Mouse (Mus musculus) 3T3-L1 (cell line): ENCODE results near the gene Cux1.

ENCODE experiments used
- DNase-seq: peaks from one replicate; pipeline ENCODE4 v3.0.0-alpha.2; 2015; ENCODE audit warnings: low read depth, low spot score

Cux1 gene

DNA sequence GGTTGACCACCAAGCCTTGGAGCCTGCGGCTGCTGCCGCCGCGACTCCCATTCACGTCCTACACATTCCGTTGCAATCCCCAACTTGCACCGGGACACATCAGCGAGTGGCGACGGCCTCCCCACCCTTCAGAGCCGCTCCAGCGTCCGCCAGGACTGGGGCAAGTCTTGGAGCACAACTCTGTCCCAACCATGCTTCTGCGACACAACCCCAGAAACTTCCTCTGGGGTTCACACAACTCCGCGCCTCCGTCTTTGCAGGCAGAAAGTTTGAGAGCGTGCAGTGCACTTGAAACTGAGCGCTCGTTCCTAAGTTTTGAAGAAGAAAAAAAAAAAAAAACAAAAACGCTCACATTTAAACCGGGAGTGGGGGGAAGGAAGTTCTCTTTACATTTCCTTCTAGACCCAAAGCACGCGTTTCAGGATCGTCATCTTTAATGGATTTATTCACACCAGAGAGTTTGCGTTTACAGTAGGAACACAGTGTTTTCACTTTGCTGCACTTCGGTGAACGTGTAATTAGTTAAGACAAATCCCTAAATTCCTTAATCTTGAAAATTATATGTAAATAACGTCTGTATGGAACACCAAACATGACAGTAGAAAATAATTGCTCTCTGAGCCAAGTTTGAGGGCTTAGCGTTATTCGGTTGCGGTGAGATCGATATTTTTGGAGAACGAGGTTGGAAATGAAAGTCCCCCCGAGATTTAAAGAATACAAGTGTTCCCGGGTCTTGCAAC is 906 bp upstream of the Cux1 start:
- peak; percentile 71 for DNase-seq

DNA sequence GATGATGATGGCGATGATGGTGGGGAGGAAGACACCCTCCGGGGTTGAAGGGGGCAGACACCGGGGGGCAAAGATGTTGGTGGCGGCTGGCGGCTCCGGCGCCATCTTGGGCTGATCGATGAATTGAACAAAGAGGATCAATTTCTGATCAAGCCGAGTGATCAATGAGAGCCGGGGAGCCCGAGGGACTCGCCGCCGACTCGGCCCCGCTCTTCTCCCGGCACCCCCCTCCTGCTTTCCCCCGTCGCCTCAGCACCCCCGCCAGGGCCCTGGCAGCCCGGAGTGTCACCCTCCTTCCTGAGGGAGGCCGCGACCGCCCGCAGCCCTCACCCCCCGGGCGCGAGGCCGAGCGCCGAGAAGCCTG is 496 bp downstream of the Cux1 start:
- no peak for DNase-seq

GRCm38 (mm10) chr5:136566001-136566811 is 1.1 kb downstream of the Cux1 start:
- DNase-seq, result peak; percentile 59

DNA sequence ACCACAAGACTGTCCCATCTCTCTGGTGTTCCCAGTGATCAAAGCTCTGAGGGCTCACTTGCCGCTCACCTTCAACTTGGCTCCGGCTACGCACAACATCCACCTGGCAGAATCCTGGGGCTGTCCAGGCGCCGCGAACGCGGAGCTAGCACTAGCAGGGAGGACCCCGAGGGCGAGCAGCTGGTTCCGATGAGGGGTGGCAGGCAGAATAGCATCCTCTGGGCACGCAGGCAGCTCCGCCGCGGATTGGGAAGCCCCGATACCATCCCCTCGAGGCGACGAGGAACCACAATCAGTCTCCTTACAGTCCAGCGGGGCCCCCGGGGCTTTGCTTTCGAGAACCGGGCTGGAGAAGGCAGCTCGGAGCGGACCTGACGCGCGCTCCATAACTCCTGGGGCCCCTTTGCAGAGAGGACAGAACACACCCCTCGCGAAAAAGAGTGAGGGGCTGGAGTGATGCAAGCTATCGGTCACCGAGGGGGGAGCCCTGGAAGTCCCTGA is 1.9 kb downstream of the Cux1 start:
- DNase-seq, result no peak

- DNase-seq, result no peak
Observed at GRCm38 (mm10) chr5:136564613-136565299, 2.5 kb downstream of the Cux1 start.

- DNase-seq, result no peak
Observed at GRCm38 (mm10) chr5:136563996-136564395, 3.3 kb downstream of the Cux1 start.

DNA sequence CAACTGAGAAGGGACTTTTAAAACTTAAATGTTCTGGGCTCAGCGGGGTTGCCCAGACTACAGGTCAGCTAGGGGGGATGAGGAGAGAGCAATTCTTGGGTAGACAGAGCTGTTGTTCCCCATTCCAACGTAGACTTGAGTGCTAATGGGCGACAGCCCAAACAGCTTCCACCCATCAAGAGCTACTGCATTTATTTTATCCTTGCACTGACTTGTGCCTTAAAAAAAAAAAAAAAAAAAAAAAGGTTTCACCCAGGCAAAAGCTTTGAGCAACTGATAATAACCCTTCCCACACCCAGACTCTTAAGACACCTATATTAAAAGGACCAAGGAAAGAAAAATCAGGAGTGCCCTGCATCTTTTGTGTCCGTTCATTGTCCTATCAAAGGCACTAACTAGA is 4.2 kb downstream of the Cux1 start:
- no peak for DNase-seq

GRCm38 (mm10) chr5:136562212-136562611 is 5.1 kb downstream of the Cux1 start:
- peak; percentile 83 for DNase-seq

- DNase-seq, result no peak
Observed at GRCm38 (mm10) chr5:136561641-136562040, 5.6 kb downstream of the Cux1 start.

- no peak for DNase-seq
Observed at GRCm38 (mm10) chr5:136560656-136561055, 6.6 kb downstream of the Cux1 start.

DNA sequence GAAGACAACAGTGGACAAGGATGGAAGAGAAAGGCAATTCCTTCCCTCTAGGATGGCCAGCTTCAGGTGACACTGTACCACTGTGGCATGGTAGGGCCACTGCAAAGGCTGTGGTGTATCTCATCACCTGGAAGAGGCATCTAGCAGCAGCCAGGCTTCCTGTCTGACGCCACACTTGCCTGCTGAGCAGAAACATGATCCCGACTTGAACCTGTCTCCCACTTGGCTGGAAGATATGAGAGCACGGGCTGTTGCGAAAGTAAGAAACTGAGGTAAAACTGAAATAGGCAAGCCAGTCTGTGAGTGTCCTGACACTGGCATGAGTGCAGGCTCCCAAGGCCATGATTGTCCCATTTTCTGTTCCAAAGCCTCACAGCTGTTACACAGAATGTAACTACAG is 9.8 kb downstream of the Cux1 start:
- no peak for DNase-seq

DNA sequence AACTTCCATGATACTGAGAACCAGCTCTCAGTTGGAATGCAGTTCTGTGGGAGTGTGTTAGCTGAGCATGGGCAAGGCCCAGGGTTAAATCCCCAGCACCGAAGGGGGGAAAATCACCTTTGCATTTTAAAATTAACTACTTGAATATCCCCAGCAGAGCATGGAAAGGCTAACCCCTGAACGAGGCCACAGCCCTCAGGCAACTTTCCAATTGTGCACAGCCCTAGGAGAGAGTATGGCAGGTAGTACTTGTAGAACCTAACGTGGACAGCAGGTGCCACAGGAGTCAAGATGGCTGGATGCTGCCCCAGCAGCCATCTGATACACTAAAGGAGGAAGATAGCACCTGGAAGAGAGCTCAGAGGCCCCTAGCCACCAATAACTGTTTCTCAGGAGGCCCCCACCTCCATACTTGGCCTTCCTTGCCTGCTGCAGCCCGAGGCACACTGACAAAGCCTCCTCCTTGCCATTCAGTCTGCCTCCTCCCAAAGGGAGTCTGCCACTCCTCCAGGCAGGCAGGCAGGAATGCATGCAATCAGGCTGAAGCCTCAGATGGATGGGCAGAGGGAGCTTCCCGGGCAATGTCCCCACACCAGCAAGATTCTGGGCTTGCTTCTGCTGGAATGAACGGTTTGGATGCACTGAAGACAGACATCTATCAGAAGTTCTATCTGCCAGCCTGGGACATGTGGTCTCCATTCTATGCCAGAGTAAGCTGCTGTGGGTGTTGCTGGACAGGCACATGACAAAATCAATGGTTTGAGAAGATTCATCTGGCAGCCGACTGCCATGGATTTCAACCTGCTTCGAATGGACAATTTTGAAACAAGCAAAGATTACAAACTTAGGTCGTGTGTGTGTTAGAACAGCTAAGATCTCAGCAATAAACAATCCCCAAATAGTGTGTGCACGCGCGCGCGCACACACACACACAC is 10.7 kb downstream of the Cux1 start:
- no peak for DNase-seq

GRCm38 (mm10) chr5:136555703-136556102 is 11.6 kb downstream of the Cux1 start:
- peak; percentile 91 for DNase-seq

DNA sequence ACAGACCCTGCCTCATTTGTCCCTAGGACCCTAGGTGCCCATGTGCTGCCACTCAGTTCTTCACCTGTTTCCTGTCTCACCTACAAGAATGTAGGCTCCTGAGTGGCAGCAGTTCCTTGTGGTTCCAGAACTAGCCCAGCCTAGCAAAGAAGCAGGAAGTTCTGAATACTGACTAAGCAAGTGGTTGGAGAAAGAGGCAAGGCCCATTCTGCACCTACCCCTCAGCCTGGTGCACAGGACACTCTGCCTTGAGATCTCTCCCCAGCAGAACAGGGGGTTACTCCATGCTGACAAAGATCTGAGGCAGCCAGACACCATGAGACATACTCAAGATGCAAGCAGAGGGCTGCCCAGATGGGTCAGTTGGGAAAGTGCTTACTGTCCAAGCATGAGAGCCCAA is 14.5 kb downstream of the Cux1 start:
- DNase-seq, result no peak

DNA sequence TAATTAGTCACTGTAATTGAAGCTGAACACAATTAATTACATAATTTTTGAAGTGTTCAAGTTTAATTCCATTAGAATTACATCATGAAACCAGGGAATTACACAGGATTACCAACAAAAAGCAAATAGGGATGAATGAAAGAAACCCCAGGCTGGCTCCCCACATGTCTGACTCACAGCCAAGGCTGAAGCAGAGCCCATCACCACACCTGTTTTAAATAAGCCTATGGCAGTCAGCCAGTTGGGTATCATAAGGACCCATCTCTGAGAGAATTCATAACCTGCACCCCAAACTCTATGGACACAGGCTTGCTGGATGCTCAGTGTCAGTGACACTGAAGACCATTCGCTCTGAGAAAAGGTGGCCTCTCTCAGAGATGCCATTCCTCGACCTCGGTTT is 15.2 kb downstream of the Cux1 start:
- peak; percentile 90 for DNase-seq

GRCm38 (mm10) chr5:136551571-136551970 is 15.7 kb downstream of the Cux1 start:
- DNase-seq, result no peak

GRCm38 (mm10) chr5:136550726-136551125 is 16.6 kb downstream of the Cux1 start:
- no peak for DNase-seq

GRCm38 (mm10) chr5:136548776-136549175 is 18.5 kb downstream of the Cux1 start:
- DNase-seq, result no peak

DNA sequence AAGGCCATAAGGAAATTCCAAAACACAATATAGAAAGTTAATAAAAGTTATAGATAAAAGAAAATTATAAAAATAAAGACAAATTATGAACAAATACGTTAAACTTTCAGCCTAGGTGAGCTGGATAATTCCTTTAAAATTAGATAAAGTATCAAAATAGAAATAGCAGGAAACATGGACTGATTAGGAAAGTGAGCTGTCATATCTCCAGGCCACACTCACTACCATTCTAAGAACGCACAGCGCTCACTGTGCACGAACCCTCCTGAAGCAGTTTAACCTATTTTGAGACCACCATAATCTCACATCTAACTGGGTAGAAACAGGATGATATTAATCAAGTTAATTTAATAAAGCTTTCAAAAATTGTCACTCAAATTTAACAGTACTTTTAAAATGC is 22.2 kb downstream of the Cux1 start:
- no peak for DNase-seq

GRCm38 (mm10) chr5:136543171-136543570 is 24.1 kb downstream of the Cux1 start:
- DNase-seq, result peak; percentile 89

DNA sequence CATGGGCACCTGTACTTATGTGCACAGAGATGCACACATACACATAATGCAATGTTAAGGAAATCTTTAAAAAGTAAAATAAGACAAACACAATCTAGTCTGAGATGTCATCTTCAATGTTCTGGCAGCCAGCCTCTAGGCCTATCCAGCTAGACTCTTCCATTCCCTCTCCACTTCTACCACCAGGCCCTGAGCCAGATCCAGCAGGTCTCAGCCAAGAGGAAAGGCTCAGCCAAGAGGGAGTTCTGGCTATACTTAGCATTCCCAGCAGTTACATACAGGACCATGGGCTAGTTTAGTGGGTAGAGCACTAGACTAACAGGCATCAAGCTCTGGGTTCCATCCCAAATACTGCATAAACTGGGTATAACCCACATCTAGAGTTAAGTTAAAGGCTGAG is 26.3 kb downstream of the Cux1 start:
- DNase-seq, result peak; percentile 68
